Mouse (Mus musculus): Measurements from ENCODE around the gene Akr1c21. TPM values are rescaled to one million over a fixed set of nuclear protein-coding genes. Genes with fewer than 3 reads are reported as not detected.
"Not testable (repeated sequence)": the region's sequence is repeated elsewhere in the genome, so short reads cannot be mapped to it uniquely, and the experiment has no call there.

Gene Akr1c21
- not detected for polyA plus RNA-seq (2017; shearing (Covaris generic))

DNA sequence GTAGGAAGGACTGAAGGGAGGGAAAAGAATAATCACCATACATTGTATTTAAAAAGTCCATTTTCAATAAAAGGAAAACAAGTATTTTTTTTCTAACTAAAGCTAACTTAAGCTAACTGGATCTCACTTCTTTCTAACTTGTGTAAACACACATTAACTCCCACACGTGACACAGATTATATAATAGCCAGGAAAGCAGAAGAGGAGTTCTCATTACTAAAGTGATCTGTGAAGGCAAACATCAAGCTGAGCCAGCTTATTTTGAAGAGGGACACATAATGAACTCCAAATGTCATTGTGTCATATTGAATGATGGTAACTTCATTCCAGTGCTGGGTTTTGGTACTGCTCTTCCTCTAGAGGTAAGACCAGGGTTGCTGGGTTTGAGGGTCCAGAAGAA lies at the start of gene Akr1c21:
Akr1c21 (plus strand) TSS at position 205 of the 400 bp plus-strand sequence.
- no peak for ATAC-seq

GRCm38 (mm10) chr13:4559143-4559542 lies 14.7 kb upstream of the Akr1c21 start:
- ATAC-seq, result no peak

DNA sequence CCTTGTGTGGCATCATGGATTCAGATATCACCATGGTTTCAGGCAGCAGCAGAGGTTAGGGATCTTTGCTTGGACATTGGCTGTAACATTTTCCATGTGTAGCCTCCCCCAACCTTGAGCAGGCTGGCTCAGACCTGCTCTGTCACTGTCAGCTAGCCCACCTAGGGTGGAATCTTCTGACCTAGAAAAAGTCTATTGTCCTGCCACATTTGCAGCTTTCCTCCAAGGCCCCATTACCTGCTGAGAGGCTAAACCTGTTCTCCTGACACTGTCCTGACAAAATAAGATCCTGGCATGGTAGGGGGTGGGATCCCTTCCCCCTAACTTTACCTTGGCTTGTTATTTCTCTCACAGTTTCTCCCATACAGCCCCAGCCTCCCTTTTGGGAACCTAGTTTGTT lies 13.4 kb upstream of the Akr1c21 start:
- no peak for ATAC-seq

DNA sequence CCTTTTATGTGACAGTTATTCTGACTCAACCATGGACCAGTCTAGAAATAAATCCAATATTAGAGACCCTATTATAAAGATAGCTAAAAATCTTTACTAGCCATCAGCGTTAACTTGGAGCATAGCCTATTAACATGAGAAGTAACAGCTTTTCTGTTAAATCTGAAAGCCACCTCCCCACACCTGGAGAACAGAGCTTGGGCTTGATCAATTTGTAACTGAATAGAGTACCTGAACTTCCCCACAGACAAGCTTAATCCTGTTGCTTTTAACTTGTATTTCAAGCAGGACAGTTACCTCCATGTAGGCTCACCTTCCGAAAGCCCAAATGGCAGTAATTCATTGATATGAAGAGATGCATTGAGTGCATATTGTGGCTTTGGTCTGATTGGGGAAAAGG lies 7.9 kb upstream of the Akr1c21 start:
- no peak for ATAC-seq

DNA sequence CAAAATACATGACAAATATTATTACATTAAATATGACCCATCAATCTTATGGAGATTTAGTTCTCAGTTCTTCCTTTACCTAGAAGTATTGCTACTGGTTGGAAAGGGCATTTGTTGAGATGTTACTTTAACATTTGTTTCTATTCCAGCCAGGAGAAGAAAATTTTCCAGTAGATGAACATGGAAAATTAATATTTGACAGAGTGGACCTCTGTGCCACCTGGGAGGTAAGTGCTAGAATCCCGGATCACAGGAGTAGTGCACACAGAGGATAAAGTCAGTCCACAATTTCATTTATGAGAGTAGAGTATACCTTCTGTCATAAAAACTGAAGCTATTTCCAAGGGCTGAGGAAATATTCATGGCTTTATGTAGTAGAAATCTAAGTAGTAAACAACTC lies 3.0 kb downstream of the Akr1c21 start:
- ATAC-seq, result no peak

- ATAC-seq, result not testable (repeated sequence)
These were observed 29.6 kb downstream of the Akr1c21 start for GRCm38 (mm10) chr13:4603431-4603830.

GRCm38 (mm10) chr13:4606821-4607220 lies 32.9 kb downstream of the Akr1c21 start:
- no peak for ATAC-seq

DNA sequence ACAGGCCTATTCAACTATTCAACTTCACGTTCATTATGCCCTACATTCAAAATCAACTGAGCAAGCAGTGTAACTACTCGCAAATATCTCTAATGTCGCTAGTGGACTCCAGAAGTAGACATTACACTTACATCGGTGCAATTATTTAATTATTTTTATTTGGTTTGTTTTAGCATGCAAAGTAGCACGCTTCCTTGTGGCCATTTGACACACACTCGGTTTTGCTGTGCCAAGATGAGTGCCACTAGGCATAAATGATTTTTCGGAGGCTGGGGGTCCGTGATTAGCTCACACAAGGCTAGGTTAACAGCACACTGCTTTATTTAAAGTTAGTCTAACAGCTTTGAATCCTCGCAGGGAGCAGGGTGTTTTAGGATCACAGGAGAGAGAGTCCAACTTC lies 34.7 kb downstream of the Akr1c21 start:
- ATAC-seq, result peak; percentile 23

DNA sequence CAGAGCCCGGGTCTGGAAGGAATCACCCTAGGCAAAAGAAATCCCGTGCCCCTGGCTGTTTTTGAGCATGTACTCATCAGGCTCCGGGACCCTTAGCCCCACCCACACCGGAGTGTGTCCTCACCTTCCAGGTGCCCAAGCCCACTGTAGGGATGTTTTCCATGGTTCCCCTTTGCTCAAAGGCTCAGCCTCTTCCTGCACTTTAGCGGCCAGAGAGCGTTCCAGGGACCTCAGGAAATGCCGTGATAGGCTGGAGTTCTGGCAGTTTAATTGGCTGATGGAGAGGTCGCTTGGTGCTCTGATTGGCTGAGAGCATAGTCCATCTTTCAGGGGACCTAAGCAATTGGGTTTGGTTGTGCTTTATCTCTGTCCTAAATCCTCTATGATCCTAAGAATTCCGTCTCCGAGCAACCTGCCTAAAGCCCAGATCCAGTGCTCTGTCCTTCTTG lies 35.1 kb downstream of the Akr1c21 start, which contains the start of gene Akr1e1:
Akr1e1 (minus strand) TSS at position 214 of the 449 bp plus-strand sequence.
- ATAC-seq, result peak; percentile 99

GRCm38 (mm10) chr13:4610902-4611301 lies 37.0 kb downstream of the Akr1c21 start:
- no peak for ATAC-seq

Other genes with a start within 250 kb of the Akr1c21 start
- not detected for gene Akr1c6, start 139.8 kb upstream of the Akr1c21 start, polyA plus RNA-seq (2017; shearing (Covaris generic))
- not detected for gene Akr1c20, start 50.7 kb upstream of the Akr1c21 start, polyA plus RNA-seq (2017; shearing (Covaris generic))
- gene Akr1e1, start 35.1 kb downstream of the Akr1c21 start, polyA plus RNA-seq (2017; shearing (Covaris generic)), result 10 to 100 TPM; 18.3 to 22.7 (median 21.4) TPM

All from inflammation-experienced regulatory T-cells, adult 6 months (primary cell).